Mouse (Mus musculus): ENCODE results near the gene Fam122a. TPM values are rescaled to one million over a fixed set of nuclear protein-coding genes. Genes with fewer than 3 reads are reported as not detected.

The Fam122a gene
- total and polyA plus RNA-seq, 3 experiments = 5.0 to 68.7 (median 14.2) TPM

DNA sequence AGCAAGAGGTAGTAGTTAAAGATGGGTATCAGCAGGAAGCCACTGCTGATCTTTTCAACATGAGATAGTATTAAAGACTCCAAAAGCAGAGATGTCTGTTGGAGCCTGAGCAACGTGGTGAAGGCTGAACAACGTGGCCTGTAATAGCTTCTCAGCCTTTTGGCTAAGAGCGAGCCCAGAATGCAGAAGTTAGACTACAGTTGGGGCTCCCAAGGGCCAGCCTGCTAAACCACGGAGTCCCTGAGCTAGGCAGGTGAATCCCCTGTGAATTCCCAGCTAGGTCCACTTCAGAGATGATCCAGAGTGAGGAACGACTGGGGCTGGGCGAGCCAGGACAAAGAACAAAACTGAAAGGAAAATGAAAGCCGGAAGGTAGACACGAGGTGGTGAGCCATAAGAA is 26.4 kb downstream of the Fam122a start:
- TF ChIP-seq CTCF (IDR thresholded peaks at IDR 0.05; ENCODE audit: low read depth, low read length) (no peak), GATA1 (IDR thresholded peaks at IDR 0.05; ENCODE audit: borderline replicate concordance, low read length) (no peak), TAL1 (conservative IDR thresholded peaks at IDR 0.05; ENCODE audit: low read depth, low read length) (no peak), GATA2 (IDR thresholded peaks at IDR 0.05; ENCODE audit: borderline replicate concordance, low read depth, low read length) (no peak), POLR2AphosphoS5 (IDR thresholded peaks at IDR 0.05; ENCODE audit: insufficient replicate concordance, low read depth, low read length) (no peak)
- Histone ChIP-seq H3K27me3 (ENCODE audit: insufficient read depth, low read length) (no peaks in the 10 kb centered on the region), H3K4me3 (ENCODE audit: low read depth, low read length) (peak overlapping the region; percentile 33; the same call in 1 of the 2 replicates), H3K4me1 (ENCODE audit: insufficient read depth, low read depth, low read length) (peaks cover 57% of the 10 kb centered on the region), H3K36me3 (replicated peaks) (peaks cover 34% of the 10 kb centered on the region), H3K9me3 (replicated peaks) (no peaks in the 10 kb centered on the region)
- DNase-seq (ENCODE audit: low spot score) (peak; percentile 6), ATAC-seq (ENCODE audit: extremely low read depth, insufficient number of reproducible peaks, low FRiP score, poor library complexity, severe bottlenecking) (0 out of 2 replicates have a peak, but pooled peaks have one; percentile 30)

DNA sequence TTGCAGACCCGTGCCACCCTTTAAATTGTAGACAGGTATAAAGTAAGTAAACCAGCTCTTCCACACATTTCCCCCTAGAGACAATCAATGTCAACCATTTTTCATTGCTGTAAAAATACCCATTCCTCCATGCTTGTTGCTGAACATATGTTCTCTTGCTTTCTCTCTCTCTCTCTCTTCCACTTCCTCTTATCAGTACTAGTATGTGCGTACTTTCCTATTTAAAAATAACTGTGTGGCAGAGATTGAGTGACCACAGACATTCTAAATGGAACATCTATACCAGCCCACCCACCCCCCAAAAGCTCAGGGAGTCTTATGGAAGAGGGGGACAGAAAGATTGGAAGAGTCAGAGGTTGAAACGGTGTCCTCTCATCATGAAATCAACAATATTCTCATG is 32.8 kb downstream of the Fam122a start:
- peaks cover 48% of the 10 kb centered on the region for H3K36me3 ChIP-seq (replicated peaks)
- no peak for ATAC-seq (ENCODE audit: extremely low read depth, insufficient number of reproducible peaks, low FRiP score, poor library complexity, severe bottlenecking)
- no peaks in the 10 kb centered on the region for H3K9me3 ChIP-seq (replicated peaks)
- TF ChIP-seq CTCF (IDR thresholded peaks at IDR 0.05; ENCODE audit: low read depth, low read length) (no peak), GATA2 (IDR thresholded peaks at IDR 0.05; ENCODE audit: borderline replicate concordance, low read depth, low read length) (no peak), GATA1 (IDR thresholded peaks at IDR 0.05; ENCODE audit: borderline replicate concordance, low read length) (no peak), TAL1 (conservative IDR thresholded peaks at IDR 0.05; ENCODE audit: low read depth, low read length) (no peak), POLR2AphosphoS5 (IDR thresholded peaks at IDR 0.05; ENCODE audit: insufficient replicate concordance, low read depth, low read length) (no peak)
- no peak for DNase-seq (ENCODE audit: low spot score)
- H3K4me1 ChIP-seq (ENCODE audit: insufficient read depth, low read depth, low read length) = peaks cover 28% of the 10 kb centered on the region
- no peaks in the 10 kb centered on the region for H3K27me3 ChIP-seq (ENCODE audit: insufficient read depth, low read length)
- no peak overlapping the region for H3K4me3 ChIP-seq (ENCODE audit: low read depth, low read length)

DNA sequence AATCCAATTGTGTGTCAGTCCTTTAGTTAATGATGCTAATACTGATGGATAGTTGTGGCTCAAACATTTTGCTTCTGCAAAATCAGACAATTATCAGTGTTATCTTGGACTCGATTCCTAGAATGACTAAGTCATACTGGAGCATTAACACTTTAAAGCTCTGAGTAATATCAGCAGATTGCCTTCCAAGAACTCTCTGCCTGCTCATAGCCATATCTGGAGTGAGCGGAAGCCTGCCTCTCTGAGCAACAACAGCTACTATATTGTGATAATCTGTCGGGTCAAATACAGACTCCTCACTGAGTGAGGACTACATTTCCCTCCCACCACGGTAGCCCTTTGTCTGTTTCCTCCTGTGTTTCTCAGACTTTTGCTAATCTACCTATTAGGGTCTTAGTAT is 37.4 kb downstream of the Fam122a start:
- no peaks in the 10 kb centered on the region for H3K9me3 ChIP-seq (replicated peaks)
- DNase-seq (ENCODE audit: low spot score) (peak; percentile 21), ATAC-seq (ENCODE audit: extremely low read depth, insufficient number of reproducible peaks, low FRiP score, poor library complexity, severe bottlenecking) (peak; percentile 89)
- peaks cover 58% of the 10 kb centered on the region for H3K36me3 ChIP-seq (replicated peaks)
- H3K27me3 ChIP-seq (ENCODE audit: insufficient read depth, low read length) = no peaks in the 10 kb centered on the region
- TF ChIP-seq TAL1 (conservative IDR thresholded peaks at IDR 0.05; ENCODE audit: low read depth, low read length) (no peak; the same call in 1 of the 2 replicates), CTCF (IDR thresholded peaks at IDR 0.05; ENCODE audit: low read depth, low read length) (no peak), GATA2 (IDR thresholded peaks at IDR 0.05; ENCODE audit: borderline replicate concordance, low read depth, low read length) (no peak), POLR2AphosphoS5 (IDR thresholded peaks at IDR 0.05; ENCODE audit: insufficient replicate concordance, low read depth, low read length) (no peak), GATA1 (IDR thresholded peaks at IDR 0.05; ENCODE audit: borderline replicate concordance, low read length) (no peak)
- peaks cover 25% of the 10 kb centered on the region for H3K4me1 ChIP-seq (ENCODE audit: insufficient read depth, low read depth, low read length)
- no peak overlapping the region; the same call in 1 of the 2 replicates for H3K4me3 ChIP-seq (ENCODE audit: low read depth, low read length)

DNA sequence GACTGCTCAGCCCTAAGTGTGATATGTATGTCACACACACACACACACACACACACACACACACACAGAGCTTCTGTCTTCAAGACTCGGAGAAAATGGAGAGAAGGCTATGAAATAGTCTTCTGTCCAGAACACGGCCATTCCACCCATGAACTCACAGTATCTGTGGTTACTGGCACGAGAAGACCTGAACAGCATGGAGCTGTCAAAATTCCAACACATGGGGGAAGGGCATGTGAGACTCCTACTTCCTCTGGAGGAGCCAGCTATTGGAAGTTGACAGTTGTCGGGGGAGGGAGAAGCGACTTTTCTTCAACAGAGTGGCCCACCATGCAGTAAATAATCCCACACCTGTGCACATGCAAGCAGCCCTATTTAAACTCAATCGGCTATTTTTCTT is 42.9 kb downstream of the Fam122a start:
- Histone ChIP-seq H3K36me3 (replicated peaks) (peaks cover 77% of the 10 kb centered on the region), H3K9me3 (replicated peaks) (no peaks in the 10 kb centered on the region), H3K27me3 (ENCODE audit: insufficient read depth, low read length) (no peaks in the 10 kb centered on the region), H3K4me3 (ENCODE audit: low read depth, low read length) (no peak overlapping the region), H3K4me1 (ENCODE audit: insufficient read depth, low read depth, low read length) (peaks cover 15% of the 10 kb centered on the region; the same call in 1 of the 2 replicates)
- DNase-seq (ENCODE audit: low spot score) = no peak
- no peak for TF ChIP-seq CTCF (IDR thresholded peaks at IDR 0.05; ENCODE audit: low read depth, low read length)
- TF ChIP-seq GATA2 (IDR thresholded peaks at IDR 0.05; ENCODE audit: borderline replicate concordance, low read depth, low read length) = no peak
- TF ChIP-seq POLR2AphosphoS5 (IDR thresholded peaks at IDR 0.05; ENCODE audit: insufficient replicate concordance, low read depth, low read length) = no peak
- TF ChIP-seq GATA1 (IDR thresholded peaks at IDR 0.05; ENCODE audit: borderline replicate concordance, low read length) = no peak
- no peak for ATAC-seq (ENCODE audit: extremely low read depth, insufficient number of reproducible peaks, low FRiP score, poor library complexity, severe bottlenecking)

DNA sequence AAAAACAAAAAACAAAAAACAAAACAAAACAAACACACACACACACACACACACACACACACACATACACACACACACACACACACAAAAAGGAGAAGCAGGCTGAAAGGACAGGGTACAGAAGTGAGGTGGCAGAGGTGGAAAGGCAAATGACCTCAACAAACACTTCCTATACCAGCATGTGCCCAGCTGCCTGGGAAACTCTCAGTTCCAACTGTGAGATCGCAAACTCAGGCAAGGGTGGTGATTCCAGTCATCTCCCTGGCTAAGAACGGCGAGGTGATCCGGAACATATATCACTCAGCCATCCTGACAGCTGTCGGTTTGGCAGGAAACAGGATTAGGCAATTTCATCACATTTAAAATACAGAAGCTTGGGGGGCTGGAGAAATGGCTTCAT is 44.7 kb downstream of the Fam122a start:
- Histone ChIP-seq H3K9me3 (replicated peaks) (no peaks in the 10 kb centered on the region), H3K27me3 (ENCODE audit: insufficient read depth, low read length) (no peaks in the 10 kb centered on the region), H3K4me3 (ENCODE audit: low read depth, low read length) (no peak overlapping the region), H3K4me1 (ENCODE audit: insufficient read depth, low read depth, low read length) (peaks cover 16% of the 10 kb centered on the region), H3K36me3 (replicated peaks) (peaks cover 75% of the 10 kb centered on the region)
- DNase-seq (ENCODE audit: low spot score) (no peak), ATAC-seq (ENCODE audit: extremely low read depth, insufficient number of reproducible peaks, low FRiP score, poor library complexity, severe bottlenecking) (no peak)
- no peak for TF ChIP-seq GATA2 (IDR thresholded peaks at IDR 0.05; ENCODE audit: borderline replicate concordance, low read depth, low read length)
- TF ChIP-seq POLR2AphosphoS5 (IDR thresholded peaks at IDR 0.05; ENCODE audit: insufficient replicate concordance, low read depth, low read length) = no peak
- no peak for TF ChIP-seq TAL1 (conservative IDR thresholded peaks at IDR 0.05; ENCODE audit: low read depth, low read length)
- TF ChIP-seq CTCF (IDR thresholded peaks at IDR 0.05; ENCODE audit: low read depth, low read length) = no peak
- TF ChIP-seq GATA1 (IDR thresholded peaks at IDR 0.05; ENCODE audit: borderline replicate concordance, low read length) = no peak

DNA sequence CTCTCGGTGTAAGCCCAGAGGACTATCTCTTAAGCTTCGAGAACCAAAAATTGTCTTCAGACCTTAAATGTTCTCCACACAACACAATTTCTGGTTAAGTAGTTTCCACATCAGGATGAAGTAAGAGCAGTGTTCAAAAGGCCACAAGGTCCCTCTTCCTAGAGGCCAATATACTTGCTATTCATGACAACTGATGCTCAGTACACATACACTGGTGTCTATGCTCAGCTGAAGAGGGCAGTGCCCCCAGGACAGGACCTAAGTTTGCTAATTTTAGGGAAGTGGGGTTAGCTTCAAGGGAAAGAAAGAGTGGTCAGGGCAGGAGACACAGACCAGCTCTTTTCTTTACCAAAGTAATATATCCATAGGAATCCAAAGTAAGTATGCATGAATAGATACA is 45.8 kb downstream of the Fam122a start:
- Histone ChIP-seq H3K27me3 (ENCODE audit: insufficient read depth, low read length) (no peaks in the 10 kb centered on the region), H3K4me3 (ENCODE audit: low read depth, low read length) (no peak overlapping the region), H3K9me3 (replicated peaks) (no peaks in the 10 kb centered on the region), H3K4me1 (ENCODE audit: insufficient read depth, low read depth, low read length) (peaks cover 19% of the 10 kb centered on the region), H3K36me3 (replicated peaks) (peaks cover 78% of the 10 kb centered on the region)
- ATAC-seq (ENCODE audit: extremely low read depth, insufficient number of reproducible peaks, low FRiP score, poor library complexity, severe bottlenecking) (no peak), DNase-seq (ENCODE audit: low spot score) (no peak)
- no peak for TF ChIP-seq GATA2 (IDR thresholded peaks at IDR 0.05; ENCODE audit: borderline replicate concordance, low read depth, low read length)
- no peak for TF ChIP-seq CTCF (IDR thresholded peaks at IDR 0.05; ENCODE audit: low read depth, low read length)
- TF ChIP-seq POLR2AphosphoS5 (IDR thresholded peaks at IDR 0.05; ENCODE audit: insufficient replicate concordance, low read depth, low read length) = no peak
- TF ChIP-seq TAL1 (conservative IDR thresholded peaks at IDR 0.05; ENCODE audit: low read depth, low read length) = no peak
- no peak for TF ChIP-seq GATA1 (IDR thresholded peaks at IDR 0.05; ENCODE audit: borderline replicate concordance, low read length)
